Mouse (Mus musculus) intestine, embryonic 14.5 days (tissue): ENCODE results near the gene Zfand3. TPM values are rescaled to one million over a fixed set of nuclear protein-coding genes. Genes with fewer than 3 reads are reported as not detected.

Experiments used
- ATAC-seq: fragments of 200-750 bp; cut with Nextera tagmentation; replicated peaks from 2 replicates; pipeline ENCODE4 v1.8.0; 2017; ENCODE audit warnings: low read depth, moderate number of reproducible peaks, moderate TSS enrichment, moderate library complexity; ENCODE audit not compliant: low FRiP score, low TSS enrichment
- DNase-seq: peaks from one replicate; pipeline ENCODE4 v3.0.0-alpha.2; 2018; ENCODE audit warnings: low spot score
- H3K27ac ChIP-seq: fragments of 300-500 bp; sonication (generic); 2 replicates; pipeline ENCODE4 v1.5.1; 2014; ENCODE audit warnings: low read depth, mild to moderate bottlenecking, control low read depth
- H3K27me3 ChIP-seq: fragments of 300-500 bp; sonication (generic); replicated peaks from 2 replicates; pipeline ENCODE4 v1.6.1; 2014; ENCODE audit warnings: low read length, control low read depth; ENCODE audit not compliant: control insufficient read depth, insufficient read depth
- H3K36me3 ChIP-seq: fragments of 300-500 bp; sonication (generic); 2 replicates; pipeline ENCODE4 v1.6.1; 2014; ENCODE audit warnings: low read length, control low read depth; ENCODE audit not compliant: control insufficient read depth, insufficient read depth
- H3K4me1 ChIP-seq: fragments of 300-500 bp; sonication (generic); replicated peaks from 2 replicates; pipeline ENCODE4 v1.6.1; 2014; ENCODE audit warnings: low read length, control low read depth, mixed read lengths; ENCODE audit not compliant: control insufficient read depth, insufficient read depth
- H3K4me2 ChIP-seq: fragments of 300-500 bp; sonication (generic); 2 replicates; pipeline ENCODE4 v1.6.1; 2014; ENCODE audit warnings: low read length
- H3K4me3 ChIP-seq: fragments of 300-500 bp; sonication (generic); 2 replicates; pipeline ENCODE4 v1.5.1; 2014; ENCODE audit warnings: low read depth, low read length, control low read depth, mixed read lengths
- H3K9ac ChIP-seq: fragments of 300-500 bp; sonication (generic); 2 replicates; pipeline ENCODE4 v1.6.1; 2014; ENCODE audit warnings: mild to moderate bottlenecking, low read length
- H3K9me3 ChIP-seq: fragments of 300-500 bp; sonication (generic); 2 replicates; pipeline ENCODE4 v1.6.1; 2016; ENCODE audit warnings: low read length, control low read depth; ENCODE audit not compliant: control insufficient read depth
- WGBS: fragments of 180-500 bp; shearing (Covaris S2); extraction: QIAGEN DNeasy Blood & Tissue Kit; methylation state at CpG from one replicate; pipeline ENCODE4 v1.1.7; 2014; 5-methylcytosine and 5-hydroxymethylcytosine counted together
- polyA plus RNA-seq: library from polyadenylated mRNA; unstranded; fragments of >200 nt; fragmentation: Nextera tagmentation; extraction: Ambion mirVana; gene quantifications from 2 replicates; pipeline ENCODE4 v1.2.1, GENCODE M21; 2014

Gene Zfand3
- polyA plus RNA-seq, 1 experiment from 2014 or later = 40.9 TPM

GRCm38 (mm10) chr17:30158419-30159108 lies 154.0 kb downstream of the Zfand3 start:
- WGBS = 68% methylated on average over 10 of the region's 10 CpGs
- ATAC-seq (no peak), DNase-seq (no peak)
- peak overlapping the region; percentile 23; the same call in 1 of the 2 replicates for H3K27ac ChIP-seq
- no peak overlapping the region for H3K4me3 ChIP-seq
- H3K4me2 ChIP-seq = no peak overlapping the region
- no peaks in the 10 kb centered on the region for H3K27me3 ChIP-seq
- no peaks in the 10 kb centered on the region for H3K36me3 ChIP-seq
- H3K9me3 ChIP-seq = no peaks in the 10 kb centered on the region
- no peak overlapping the region for H3K9ac ChIP-seq
- H3K4me1 ChIP-seq = peaks cover 7% of the 10 kb centered on the region; the same call in 1 of the 2 replicates

- H3K4me2 ChIP-seq = no peak overlapping the region
- 69% methylated on average over 5 of the region's 5 CpGs for WGBS
- no peak for DNase-seq
- H3K4me3 ChIP-seq = no peak overlapping the region
- no peak for ATAC-seq
- no peaks in the 10 kb centered on the region for H3K36me3 ChIP-seq
- H3K9me3 ChIP-seq = no peaks in the 10 kb centered on the region
- H3K4me1 ChIP-seq = peaks cover 7% of the 10 kb centered on the region; the same call in 1 of the 2 replicates
- no peaks in the 10 kb centered on the region for H3K27me3 ChIP-seq
- no peak overlapping the region for H3K9ac ChIP-seq
- no peak overlapping the region for H3K27ac ChIP-seq
Observed at GRCm38 (mm10) chr17:30159341-30159740, 154.8 kb downstream of the Zfand3 start.

GRCm38 (mm10) chr17:30160823-30161432 lies 156.4 kb downstream of the Zfand3 start:
- Histone ChIP-seq H3K9ac (no peak overlapping the region), H3K9me3 (no peaks in the 10 kb centered on the region), H3K36me3 (no peaks in the 10 kb centered on the region), H3K27ac (no peak overlapping the region), H3K4me3 (no peak overlapping the region), H3K4me1 (peaks cover 4% of the 10 kb centered on the region; the same call in 1 of the 2 replicates), H3K27me3 (no peaks in the 10 kb centered on the region), H3K4me2 (no peak overlapping the region)
- 68% methylated on average over 14 of the region's 14 CpGs for WGBS
- ATAC-seq = no peak
- DNase-seq = no peak

- WGBS = 83% methylated on average over 5 of the region's 5 CpGs
- Histone ChIP-seq H3K9me3 (no peaks in the 10 kb centered on the region), H3K4me1 (peaks cover 4% of the 10 kb centered on the region; the same call in 1 of the 2 replicates), H3K27ac (no peak overlapping the region), H3K4me3 (no peak overlapping the region), H3K36me3 (no peaks in the 10 kb centered on the region), H3K4me2 (no peak overlapping the region), H3K9ac (no peak overlapping the region), H3K27me3 (no peaks in the 10 kb centered on the region)
- DNase-seq (no peak), ATAC-seq (no peak)
Observed at GRCm38 (mm10) chr17:30162983-30163382, 158.4 kb downstream of the Zfand3 start.

- DNase-seq (no peak), ATAC-seq (no peak)
- H3K4me2 ChIP-seq = no peak overlapping the region
- H3K36me3 ChIP-seq = no peaks in the 10 kb centered on the region
- H3K9me3 ChIP-seq = no peaks in the 10 kb centered on the region
- H3K4me3 ChIP-seq = no peak overlapping the region
- peaks cover 4% of the 10 kb centered on the region; the same call in 1 of the 2 replicates for H3K4me1 ChIP-seq
- H3K27me3 ChIP-seq = no peaks in the 10 kb centered on the region
- no peak overlapping the region for H3K9ac ChIP-seq
- 82% methylated on average over 6 of the region's 6 CpGs for WGBS
- no peak overlapping the region for H3K27ac ChIP-seq
Observed at GRCm38 (mm10) chr17:30163793-30164192, 159.3 kb downstream of the Zfand3 start.

GRCm38 (mm10) chr17:30164818-30165217 lies 160.3 kb downstream of the Zfand3 start:
- Histone ChIP-seq H3K4me3 (no peak overlapping the region), H3K27me3 (no peaks in the 10 kb centered on the region), H3K9ac (no peak overlapping the region), H3K27ac (no peak overlapping the region), H3K4me2 (no peak overlapping the region), H3K4me1 (no peaks in the 10 kb centered on the region), H3K9me3 (no peaks in the 10 kb centered on the region), H3K36me3 (no peaks in the 10 kb centered on the region)
- DNase-seq (no peak), ATAC-seq (no peak)
- 77% methylated on average over 9 of the region's 9 CpGs for WGBS

- ATAC-seq = no peak
Observed at GRCm38 (mm10) chr17:30177435-30177834, 172.9 kb downstream of the Zfand3 start.

GRCm38 (mm10) chr17:30178402-30178801 lies 173.9 kb downstream of the Zfand3 start:
- Histone ChIP-seq H3K4me3 (no peak overlapping the region), H3K27ac (no peak overlapping the region), H3K4me2 (no peak overlapping the region), H3K9me3 (no peaks in the 10 kb centered on the region), H3K36me3 (peaks cover 8% of the 10 kb centered on the region; the same call in 1 of the 2 replicates), H3K27me3 (no peaks in the 10 kb centered on the region), H3K9ac (no peak overlapping the region), H3K4me1 (no peaks in the 10 kb centered on the region)
- no peak for ATAC-seq
- 84% methylated on average over 1 of the region's 1 CpGs for WGBS
- no peak for DNase-seq

More at GRCm38 (mm10) chr17:30177435-30177834, 172.9 kb downstream of the Zfand3 start:
- no peaks in the 10 kb centered on the region for H3K9me3 ChIP-seq
- DNase-seq = no peak
- H3K4me1 ChIP-seq = no peaks in the 10 kb centered on the region
- no peak overlapping the region for H3K9ac ChIP-seq
- peaks cover 8% of the 10 kb centered on the region; the same call in 1 of the 2 replicates for H3K36me3 ChIP-seq
- H3K4me2 ChIP-seq = no peak overlapping the region
- H3K27ac ChIP-seq = no peak overlapping the region
- 85% methylated on average over 4 of the region's 4 CpGs for WGBS
- no peaks in the 10 kb centered on the region for H3K27me3 ChIP-seq
- no peak overlapping the region for H3K4me3 ChIP-seq
